Mouse (Mus musculus) liver, postnatal 0 days (tissue): ENCODE measurements around the gene Htt.

Experiments used
- CTCF ChIP-seq: sonication (generic); IDR thresholded peaks from 2 replicates; pipeline ENCODE4 v1.5.1; 2016; ENCODE audit warnings: antibody characterized with exemption, low read depth
- EP300 ChIP-seq: IDR thresholded peaks from 2 replicates; pipeline ENCODE4 v1.6.1; 2016; ENCODE audit warnings: antibody characterized with exemption, low read depth, mild to moderate bottlenecking

GRCm38 (mm10) chr5:34922531-34922930 is 161.0 kb downstream of the Htt start:
- TF ChIP-seq CTCF (no peak), EP300 (no peak)
